Mouse (Mus musculus): Measurements from ENCODE around the gene Fndc1. TPM values are rescaled to one million over a fixed set of nuclear protein-coding genes. Genes with fewer than 3 reads are reported as not detected.

Fndc1 gene
- polyA plus RNA-seq, 1 experiment from 2014 or later = 0.81 TPM

DNA sequence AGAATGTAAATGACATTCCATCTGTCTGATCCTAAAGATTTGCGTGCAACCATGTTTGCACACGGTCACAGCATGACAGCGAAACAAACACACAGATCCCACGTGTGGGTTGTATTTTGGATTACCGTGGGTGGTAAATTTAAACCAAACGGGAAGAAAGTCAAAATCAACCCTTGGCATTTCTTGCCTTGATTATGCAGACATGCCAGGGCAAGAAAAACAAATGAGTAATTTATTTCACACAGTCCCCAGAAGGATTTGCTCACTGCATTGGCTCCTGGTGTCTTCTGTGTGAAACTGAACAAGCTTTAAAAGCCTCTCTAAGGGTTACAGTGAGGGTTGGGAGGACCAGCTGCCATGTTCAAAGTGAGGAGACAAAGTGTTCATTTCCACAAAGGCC is 22.0 kb downstream of the Fndc1 start:
- WGBS = 80% methylated on average over 6 of the region's 6 CpGs
- no peak for DNase-seq (ENCODE audit: low spot score)
- Histone ChIP-seq H3K36me3 (no peaks in the 10 kb centered on the region), H3K27ac (no peak overlapping the region), H3K4me3 (no peak overlapping the region), H3K4me1 (replicated peaks) (0 out of 2 replicates have a peak, but pooled peaks cover 6% of the 10 kb centered on the region), H3K9me3 (no peaks in the 10 kb centered on the region), H3K27me3 (ENCODE audit: insufficient read depth, poor library complexity, severe bottlenecking) (no peaks in the 10 kb centered on the region)

DNA sequence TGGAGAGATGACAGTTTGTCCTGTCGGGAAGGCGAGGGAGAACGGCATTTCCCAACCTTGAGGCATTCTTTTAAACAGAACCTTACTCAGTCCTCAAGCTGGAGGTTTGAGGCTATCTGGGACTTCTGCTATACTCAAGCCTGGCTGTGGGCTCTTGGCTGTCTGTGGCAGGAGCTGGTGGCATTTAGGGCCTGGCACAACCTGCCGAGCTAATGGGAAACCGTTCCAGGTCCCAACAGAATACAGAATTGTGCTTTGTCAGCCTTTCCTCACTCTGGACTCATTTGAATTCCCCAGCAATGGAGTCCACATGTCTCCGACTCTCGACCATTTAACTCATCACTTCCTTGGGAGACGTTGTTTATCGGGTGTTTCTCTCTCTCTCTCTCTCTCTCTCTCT is 24.6 kb downstream of the Fndc1 start:
- DNase-seq (ENCODE audit: low spot score) = no peak
- WGBS = 76% methylated on average over 9 of the region's 9 CpGs
- Histone ChIP-seq H3K36me3 (no peaks in the 10 kb centered on the region), H3K9me3 (no peaks in the 10 kb centered on the region), H3K27me3 (ENCODE audit: insufficient read depth, poor library complexity, severe bottlenecking) (no peaks in the 10 kb centered on the region), H3K4me3 (no peak overlapping the region), H3K4me1 (replicated peaks) (0 out of 2 replicates have a peak, but pooled peaks cover 6% of the 10 kb centered on the region), H3K27ac (no peak overlapping the region)

DNA sequence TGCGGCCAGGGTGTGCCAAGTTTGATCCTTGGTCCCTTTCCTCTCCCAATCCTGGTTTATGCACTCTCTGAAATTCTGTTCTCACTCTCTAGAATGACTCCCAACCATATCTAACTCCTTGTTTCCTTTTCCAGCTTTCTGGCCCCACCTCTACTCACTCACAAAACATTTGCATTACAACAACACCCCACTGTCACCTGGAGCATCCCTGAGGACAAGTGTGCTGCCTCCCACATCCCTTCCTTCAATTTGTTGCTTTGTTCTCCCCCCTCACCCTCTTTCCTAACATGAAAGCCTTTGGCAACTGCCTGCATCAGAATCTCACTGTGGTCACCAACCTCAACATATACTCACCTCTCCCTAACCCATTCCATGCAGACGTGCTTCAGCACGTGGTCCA is 27.2 kb downstream of the Fndc1 start:
- H3K4me1 ChIP-seq (replicated peaks) = 0 out of 2 replicates have a peak, but pooled peaks cover 6% of the 10 kb centered on the region
- 65% methylated on average over 3 of the region's 3 CpGs for WGBS
- H3K36me3 ChIP-seq = no peaks in the 10 kb centered on the region
- H3K9me3 ChIP-seq = no peaks in the 10 kb centered on the region
- no peak for DNase-seq (ENCODE audit: low spot score)
- H3K27ac ChIP-seq = no peak overlapping the region
- H3K27me3 ChIP-seq (ENCODE audit: insufficient read depth, poor library complexity, severe bottlenecking) = no peaks in the 10 kb centered on the region
- H3K4me3 ChIP-seq = no peak overlapping the region

DNA sequence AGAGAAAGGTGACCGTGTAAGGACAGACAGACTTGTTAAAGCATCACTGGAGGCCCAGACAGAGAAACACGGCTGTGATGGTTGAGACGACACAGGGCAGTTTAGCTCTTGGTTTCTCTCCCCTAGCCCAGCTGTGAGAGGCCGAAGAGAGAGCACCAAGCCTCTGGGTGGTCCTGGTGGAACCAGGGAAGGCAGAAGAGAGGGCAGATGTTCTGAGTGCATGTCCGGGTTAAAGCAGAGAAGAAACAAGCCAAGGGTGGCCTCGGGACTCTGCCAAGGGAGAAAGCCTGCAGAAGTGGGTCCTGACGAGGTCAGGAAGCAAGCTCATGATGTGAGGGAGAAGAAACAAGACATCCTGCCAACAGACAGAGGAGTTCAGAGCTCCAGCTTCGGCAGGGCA is 31.5 kb downstream of the Fndc1 start:
- Histone ChIP-seq H3K9me3 (no peaks in the 10 kb centered on the region), H3K27ac (no peak overlapping the region), H3K36me3 (no peaks in the 10 kb centered on the region), H3K27me3 (ENCODE audit: insufficient read depth, poor library complexity, severe bottlenecking) (no peaks in the 10 kb centered on the region), H3K4me1 (replicated peaks) (no peaks in the 10 kb centered on the region), H3K4me3 (no peak overlapping the region)
- no peak for DNase-seq (ENCODE audit: low spot score)
- 83% methylated on average over 8 of the region's 8 CpGs for WGBS

DNA sequence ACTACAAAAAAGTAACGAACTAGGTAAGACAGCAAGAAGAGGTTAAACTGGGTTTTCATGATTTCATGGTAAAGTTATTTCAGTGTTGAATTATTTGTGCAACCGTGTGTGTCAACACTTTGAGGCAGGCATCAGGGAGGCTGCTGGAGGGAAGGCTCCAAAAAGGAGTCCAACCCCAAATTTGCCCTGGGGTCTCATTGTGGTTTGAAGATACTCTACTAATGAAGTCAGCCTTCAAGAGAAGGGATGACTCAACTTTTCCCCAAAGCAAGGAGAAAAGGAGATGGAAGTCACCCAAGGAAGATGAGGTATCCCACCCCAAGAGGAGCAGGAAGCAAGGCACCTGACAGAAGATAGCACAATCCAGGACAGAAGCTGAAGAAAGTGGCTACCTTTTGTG is 31.9 kb downstream of the Fndc1 start:
- H3K27ac ChIP-seq = no peak overlapping the region

DNA sequence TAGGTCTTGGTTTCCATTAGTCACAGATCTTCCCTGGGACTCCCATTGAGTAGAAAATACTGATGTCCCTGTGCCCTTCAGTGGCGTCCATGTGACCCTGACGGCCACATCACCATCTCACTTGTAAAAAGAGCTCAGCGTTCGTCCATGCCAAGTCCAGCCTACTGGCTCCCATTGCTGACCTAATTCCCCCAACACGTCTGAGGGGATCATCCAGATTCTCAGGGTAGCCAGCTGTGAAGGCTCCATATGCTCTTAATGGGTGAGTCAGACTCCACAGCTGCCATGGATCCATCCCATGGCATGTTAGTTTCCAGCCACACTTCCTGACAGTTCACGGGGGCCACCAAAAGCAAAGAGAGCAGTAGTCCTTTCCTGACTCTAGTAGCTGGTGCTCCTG is 33.0 kb downstream of the Fndc1 start:
- H3K4me3 ChIP-seq = no peak overlapping the region
- no peak overlapping the region for H3K27ac ChIP-seq
- H3K27me3 ChIP-seq (ENCODE audit: insufficient read depth, poor library complexity, severe bottlenecking) = no peaks in the 10 kb centered on the region
- no peaks in the 10 kb centered on the region for H3K4me1 ChIP-seq (replicated peaks)
- no peak for DNase-seq (ENCODE audit: low spot score)
- H3K36me3 ChIP-seq = no peaks in the 10 kb centered on the region
- 87% methylated on average over 6 of the region's 6 CpGs for WGBS
- H3K9me3 ChIP-seq = no peaks in the 10 kb centered on the region

More for the DNA sequence above, 31.9 kb downstream of the Fndc1 start:
- Histone ChIP-seq H3K36me3 (no peaks in the 10 kb centered on the region), H3K27me3 (ENCODE audit: insufficient read depth, poor library complexity, severe bottlenecking) (no peaks in the 10 kb centered on the region), H3K4me1 (replicated peaks) (no peaks in the 10 kb centered on the region), H3K4me3 (no peak overlapping the region), H3K9me3 (no peaks in the 10 kb centered on the region)
- DNase-seq (ENCODE audit: low spot score) = no peak
- WGBS = 87% methylated on average over 2 of the region's 2 CpGs

DNA sequence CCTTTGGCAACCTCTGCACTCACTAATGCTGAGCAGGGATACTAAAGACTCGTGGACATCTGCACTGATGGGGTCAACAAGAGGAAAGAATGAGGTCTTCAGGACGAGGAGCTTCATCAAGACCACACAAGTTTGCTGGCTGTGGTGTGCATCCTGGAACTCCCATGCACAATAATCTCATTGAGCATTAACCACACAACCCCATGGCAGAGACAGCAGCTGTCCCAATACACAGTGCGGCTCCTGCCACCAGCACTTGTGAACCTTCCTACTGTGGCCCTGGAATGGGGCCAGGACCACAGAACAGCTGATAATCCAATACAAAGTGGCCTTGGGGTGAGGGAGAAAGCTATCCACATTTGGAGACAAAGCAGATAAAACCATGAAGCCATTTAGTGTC is 36.6 kb downstream of the Fndc1 start:
- WGBS = 85% methylated on average over 3 of the region's 3 CpGs
- Histone ChIP-seq H3K4me1 (replicated peaks) (no peaks in the 10 kb centered on the region), H3K27ac (no peak overlapping the region), H3K4me3 (no peak overlapping the region), H3K36me3 (no peaks in the 10 kb centered on the region), H3K9me3 (no peaks in the 10 kb centered on the region), H3K27me3 (ENCODE audit: insufficient read depth, poor library complexity, severe bottlenecking) (no peaks in the 10 kb centered on the region)
- DNase-seq (ENCODE audit: low spot score) = no peak

DNA sequence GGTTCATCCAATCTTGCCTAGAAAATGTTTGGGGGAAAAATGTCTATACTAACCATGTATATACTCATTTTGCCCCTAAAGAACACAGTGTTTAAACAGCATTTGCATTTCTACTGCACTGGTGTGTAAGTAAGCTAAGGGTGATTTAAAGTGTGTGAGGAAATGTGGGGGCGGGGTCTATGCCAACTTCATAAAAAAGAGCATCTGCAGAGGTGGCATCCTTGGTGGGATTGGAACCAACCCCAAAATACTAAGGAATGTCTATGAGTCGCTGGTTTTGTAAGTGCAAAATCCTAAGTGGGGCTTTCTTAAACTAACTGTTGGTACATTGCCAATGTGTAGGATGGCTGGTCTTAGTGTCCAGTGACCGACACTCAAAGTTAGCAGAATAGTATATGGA is 53.0 kb downstream of the Fndc1 start:
- DNase-seq (ENCODE audit: low spot score) = no peak
- H3K9me3 ChIP-seq = no peaks in the 10 kb centered on the region
- H3K4me1 ChIP-seq (replicated peaks) = no peaks in the 10 kb centered on the region
- H3K36me3 ChIP-seq = no peaks in the 10 kb centered on the region
- 88% methylated on average over 3 of the region's 3 CpGs for WGBS
- no peak overlapping the region for H3K4me3 ChIP-seq
- no peaks in the 10 kb centered on the region for H3K27me3 ChIP-seq (ENCODE audit: insufficient read depth, poor library complexity, severe bottlenecking)
- no peak overlapping the region for H3K27ac ChIP-seq

DNA sequence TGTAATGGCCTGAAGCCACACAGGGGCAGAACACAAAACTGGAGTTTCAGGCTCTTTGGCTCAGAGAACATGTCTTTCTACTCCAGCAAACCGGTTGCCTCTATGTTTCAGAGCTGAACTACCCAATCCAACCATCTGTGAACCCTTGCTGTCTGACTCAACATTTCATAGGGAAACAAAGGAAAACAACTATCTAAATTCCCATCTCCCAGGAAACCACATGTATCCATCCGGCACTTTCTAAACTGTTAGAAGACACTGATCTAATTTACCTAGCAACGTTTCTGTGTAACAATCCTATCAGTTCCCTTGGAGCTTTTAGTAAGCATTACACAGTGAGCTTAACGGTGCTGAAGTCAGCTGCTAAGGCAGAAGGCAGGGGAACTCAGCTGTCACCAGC is 67.3 kb downstream of the Fndc1 start:
- H3K4me3 ChIP-seq = no peak overlapping the region
- H3K27ac ChIP-seq = no peak overlapping the region
- no peaks in the 10 kb centered on the region for H3K4me1 ChIP-seq (replicated peaks)
- WGBS = 86% methylated on average over 4 of the region's 4 CpGs
- DNase-seq (ENCODE audit: low spot score) = no peak
- H3K27me3 ChIP-seq (ENCODE audit: insufficient read depth, poor library complexity, severe bottlenecking) = no peaks in the 10 kb centered on the region
- no peaks in the 10 kb centered on the region for H3K36me3 ChIP-seq
- no peaks in the 10 kb centered on the region for H3K9me3 ChIP-seq

DNA sequence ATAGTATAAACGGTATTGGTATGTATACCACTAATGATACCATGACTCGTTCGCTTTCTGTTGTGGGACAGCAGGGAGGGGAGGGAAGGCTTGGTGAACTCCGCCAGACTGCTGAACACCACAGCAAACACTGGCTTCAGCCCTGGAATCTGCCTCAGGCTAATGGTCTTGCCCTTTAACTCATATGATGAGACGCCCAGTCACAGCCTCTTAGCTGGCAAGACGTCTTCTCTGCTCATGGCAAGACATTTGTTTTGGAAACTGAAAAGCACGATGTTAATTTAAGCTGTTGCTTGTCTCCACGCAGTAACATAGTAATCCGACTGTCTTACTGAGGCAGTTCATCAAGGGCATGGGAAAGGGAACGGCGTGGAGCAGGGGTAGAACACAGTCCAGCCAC is 72.1 kb downstream of the Fndc1 start:
- Histone ChIP-seq H3K27me3 (ENCODE audit: insufficient read depth, poor library complexity, severe bottlenecking) (no peaks in the 10 kb centered on the region), H3K36me3 (no peaks in the 10 kb centered on the region), H3K27ac (no peak overlapping the region), H3K9me3 (no peaks in the 10 kb centered on the region), H3K4me3 (no peak overlapping the region), H3K4me1 (replicated peaks) (no peaks in the 10 kb centered on the region)
- WGBS = 89% methylated on average over 11 of the region's 11 CpGs
- no peak for DNase-seq (ENCODE audit: low spot score)

DNA sequence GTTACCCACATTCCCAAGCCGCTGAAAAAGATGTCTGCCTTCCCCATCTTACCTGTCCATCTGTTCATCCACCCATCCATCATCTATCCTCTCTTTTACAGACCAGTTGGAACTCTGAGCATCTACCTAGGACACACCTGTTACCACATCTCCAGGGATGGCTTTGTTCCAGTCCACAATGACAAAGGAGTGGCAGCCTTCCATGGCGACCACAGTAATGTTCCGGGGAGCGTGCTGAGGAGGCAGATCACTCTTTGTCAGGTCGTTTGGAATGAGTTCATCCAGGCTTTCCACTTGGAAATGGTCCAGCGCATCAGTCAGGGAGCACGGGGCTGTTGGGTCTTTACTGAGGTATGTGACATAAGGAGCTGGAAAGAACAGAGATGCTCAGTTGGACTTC is 73.7 kb downstream of the Fndc1 start:
- Histone ChIP-seq H3K36me3 (no peaks in the 10 kb centered on the region), H3K4me1 (replicated peaks) (no peaks in the 10 kb centered on the region), H3K9me3 (no peaks in the 10 kb centered on the region), H3K27ac (no peak overlapping the region), H3K27me3 (ENCODE audit: insufficient read depth, poor library complexity, severe bottlenecking) (no peaks in the 10 kb centered on the region), H3K4me3 (no peak overlapping the region)
- DNase-seq (ENCODE audit: low spot score) = no peak
- 81% methylated on average over 7 of the region's 7 CpGs for WGBS

DNA sequence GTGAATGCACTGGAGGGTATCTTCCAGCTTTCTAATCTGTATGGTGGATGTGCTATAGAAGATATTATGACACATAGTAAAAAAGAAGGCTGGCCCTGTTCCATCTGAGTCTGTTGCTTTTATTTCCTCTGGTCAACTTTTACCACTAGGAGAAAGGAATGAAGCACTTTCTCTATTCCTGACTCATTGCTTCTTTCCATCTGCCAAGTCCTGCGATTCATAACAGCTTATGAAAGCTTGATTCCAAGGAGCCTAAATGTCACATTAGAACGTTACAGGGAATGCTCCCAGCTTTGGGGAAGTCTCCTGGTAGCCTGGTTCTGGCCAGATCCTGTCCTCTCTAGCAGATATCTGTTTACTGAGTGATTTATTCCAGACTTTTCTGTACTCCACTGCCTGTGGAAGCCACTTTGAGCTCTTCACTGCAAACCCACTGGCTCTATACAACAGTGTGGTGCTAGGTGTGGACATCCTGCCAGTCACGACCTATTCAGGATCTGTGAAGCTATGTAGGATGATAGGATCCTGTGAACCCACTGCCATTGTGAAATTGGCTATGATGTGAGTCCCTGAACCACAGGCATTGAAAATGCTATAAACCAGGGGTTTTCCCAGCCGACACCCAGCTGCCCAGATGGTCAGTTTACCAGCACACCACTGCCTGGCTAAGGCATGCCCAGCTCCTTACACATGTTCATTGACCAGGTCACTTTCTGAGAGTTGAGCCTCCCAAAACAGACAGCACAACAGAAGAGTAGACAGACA is 77.9 kb downstream of the Fndc1 start:
- Histone ChIP-seq H3K4me3 (no peak overlapping the region), H3K27ac (no peak overlapping the region), H3K9me3 (no peaks in the 10 kb centered on the region), H3K4me1 (replicated peaks) (no peaks in the 10 kb centered on the region), H3K36me3 (no peaks in the 10 kb centered on the region), H3K27me3 (ENCODE audit: insufficient read depth, poor library complexity, severe bottlenecking) (no peaks in the 10 kb centered on the region)
- no peak for DNase-seq (ENCODE audit: low spot score)
- WGBS = 84% methylated on average over 4 of the region's 4 CpGs

DNA sequence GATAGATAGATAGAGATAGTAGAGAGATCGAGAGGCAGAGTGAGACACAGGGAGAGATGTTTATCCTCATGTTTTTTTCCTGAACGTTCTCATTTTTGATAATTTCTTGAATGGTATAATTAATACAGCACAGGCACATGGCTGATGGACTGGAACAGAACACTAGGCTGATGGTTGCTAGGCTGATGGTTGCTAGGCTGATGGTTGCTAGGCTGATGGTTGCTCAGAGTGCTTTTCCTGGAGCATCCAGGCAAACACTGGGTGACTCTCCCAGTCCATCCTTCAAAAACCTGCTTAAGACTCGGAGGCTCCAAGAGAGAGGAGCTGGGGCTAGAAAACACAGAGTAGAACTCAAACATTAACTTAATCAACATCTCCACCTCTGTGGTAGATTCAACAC is 80.3 kb downstream of the Fndc1 start:
- no peaks in the 10 kb centered on the region for H3K9me3 ChIP-seq
- no peaks in the 10 kb centered on the region for H3K27me3 ChIP-seq (ENCODE audit: insufficient read depth, poor library complexity, severe bottlenecking)
- no peak overlapping the region for H3K4me3 ChIP-seq
- no peaks in the 10 kb centered on the region for H3K4me1 ChIP-seq (replicated peaks)
- 84% methylated on average over 3 of the region's 3 CpGs for WGBS
- no peak overlapping the region for H3K27ac ChIP-seq
- no peaks in the 10 kb centered on the region for H3K36me3 ChIP-seq
- DNase-seq (ENCODE audit: low spot score) = no peak

DNA sequence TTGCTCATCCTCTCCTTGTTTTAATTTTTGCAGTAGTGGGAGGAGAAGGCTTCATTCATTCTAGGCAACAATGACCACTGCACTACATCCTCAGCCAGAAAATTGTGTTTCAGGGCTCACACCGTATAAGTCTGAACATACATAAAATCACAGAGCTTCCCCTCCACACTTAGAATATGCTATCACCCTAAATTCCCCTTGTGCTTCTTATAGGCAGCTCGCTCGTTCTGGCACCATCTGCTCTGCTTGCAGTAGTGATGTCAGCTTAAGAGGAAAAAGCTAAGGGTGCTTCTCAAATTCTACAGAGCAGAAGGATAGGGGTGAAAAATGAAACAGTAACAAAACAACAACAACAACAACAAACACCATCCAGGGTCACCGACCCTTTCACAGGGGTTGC is 82.1 kb downstream of the Fndc1 start:
- 92% methylated on average over 4 of the region's 4 CpGs for WGBS
- H3K27me3 ChIP-seq (ENCODE audit: insufficient read depth, poor library complexity, severe bottlenecking) = no peaks in the 10 kb centered on the region
- no peaks in the 10 kb centered on the region for H3K4me1 ChIP-seq (replicated peaks)
- no peak overlapping the region for H3K27ac ChIP-seq
- no peak for DNase-seq (ENCODE audit: low spot score)
- no peaks in the 10 kb centered on the region for H3K36me3 ChIP-seq
- no peak overlapping the region for H3K4me3 ChIP-seq
- H3K9me3 ChIP-seq = no peaks in the 10 kb centered on the region
